Mouse (Mus musculus) intestine, postnatal 0 days (tissue): ENCODE data around the gene Cacna1c. TPM values are rescaled to one million over a fixed set of nuclear protein-coding genes. Genes with fewer than 3 reads are reported as not detected.

ENCODE experiments used
- ATAC-seq: fragments of 200-750 bp; cut with Nextera tagmentation; 2 replicates; pipeline ENCODE4 v1.8.0; 2017; ENCODE audit warnings: mild to moderate bottlenecking, moderate TSS enrichment, moderate library complexity
- H3K27ac ChIP-seq: fragments of 300-500 bp; sonication (generic); 2 replicates; pipeline ENCODE4 v1.5.1; 2014; ENCODE audit warnings: mild to moderate bottlenecking, low read depth, low read length, moderate library complexity
- H3K27me3 ChIP-seq: fragments of 300-500 bp; sonication (generic); replicated peaks from 2 replicates; pipeline ENCODE4 v1.6.1; 2014; ENCODE audit warnings: low read length, mixed read lengths; ENCODE audit not compliant: control insufficient read depth, insufficient read depth
- H3K36me3 ChIP-seq: fragments of 300-500 bp; sonication (generic); 2 replicates; pipeline ENCODE4 v1.6.1; 2014; ENCODE audit warnings: mild to moderate bottlenecking, moderate library complexity; ENCODE audit not compliant: control insufficient read depth, insufficient read depth
- H3K4me1 ChIP-seq: fragments of 300-500 bp; sonication (generic); replicated peaks from 2 replicates; pipeline ENCODE4 v1.6.1; 2014; ENCODE audit warnings: antibody characterized with exemption, low read length, mixed read lengths; ENCODE audit not compliant: control insufficient read depth, insufficient read depth
- H3K4me2 ChIP-seq: fragments of 300-500 bp; sonication (generic); replicated peaks from 2 replicates; pipeline ENCODE4 v1.6.1; 2014; ENCODE audit warnings: low read depth, mild to moderate bottlenecking, moderate library complexity
- H3K4me3 ChIP-seq: fragments of 300-500 bp; sonication (generic); 2 replicates; pipeline ENCODE4 v1.5.1; 2014; ENCODE audit warnings: low read depth, low read length
- H3K9ac ChIP-seq: fragments of 300-500 bp; sonication (generic); 2 replicates; pipeline ENCODE4 v1.6.1; 2014; ENCODE audit warnings: mild to moderate bottlenecking, low read depth, low read length
- H3K9me3 ChIP-seq: fragments of 300-500 bp; sonication (generic); 2 replicates; pipeline ENCODE4 v1.6.1; 2016; ENCODE audit warnings: mixed run types; ENCODE audit not compliant: control insufficient read depth
- CTCF ChIP-seq: sonication (generic); IDR thresholded peaks from 2 replicates; pipeline ENCODE4 v1.5.1; 2016; ENCODE audit warnings: low read depth, mild to moderate bottlenecking, control low read depth, antibody characterized with exemption, moderate library complexity
- WGBS: fragments of 180-500 bp; shearing (Covaris S2); extraction: QIAGEN DNeasy Blood & Tissue Kit; methylation state at CpG from one replicate; pipeline ENCODE4 v1.1.7; 2014; 5-methylcytosine and 5-hydroxymethylcytosine counted together
- polyA plus RNA-seq: library from polyadenylated mRNA; unstranded; fragments of >200 nt; fragmentation: Nextera tagmentation; extraction: Ambion mirVana; gene quantifications from 2 replicates; pipeline ENCODE4 v1.2.1, GENCODE M21; 2015

Cacna1c gene
- polyA plus RNA-seq, 1 experiment from 2014 or later = 1.2 TPM

DNA sequence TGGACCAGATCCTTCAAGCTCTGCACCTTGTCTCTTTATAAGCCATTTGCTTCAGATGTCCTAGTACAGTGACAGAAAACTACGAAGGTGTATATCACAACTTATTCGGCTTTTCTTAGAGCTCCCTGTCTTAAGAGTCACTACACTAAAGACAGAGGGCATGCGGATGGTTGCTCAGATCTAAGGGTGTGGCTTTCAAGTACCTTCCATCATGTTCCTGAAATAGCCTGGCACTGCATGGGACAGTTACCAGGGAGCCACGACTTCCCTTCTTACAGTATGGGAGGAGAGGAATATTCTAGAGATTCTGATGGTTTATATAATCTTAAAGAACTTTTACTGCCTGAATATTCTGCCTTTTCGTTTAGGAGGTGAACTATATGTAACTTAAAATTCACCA is 289.3 kb downstream of the Cacna1c start:
- H3K27ac ChIP-seq = no peak overlapping the region
- no peaks in the 10 kb centered on the region for H3K9me3 ChIP-seq
- no peaks in the 10 kb centered on the region for H3K36me3 ChIP-seq
- WGBS = 88% methylated on average over 5 of the region's 5 CpGs
- TF ChIP-seq CTCF = no peak
- H3K9ac ChIP-seq = no peak overlapping the region
- no peak overlapping the region for H3K4me3 ChIP-seq
- no peaks in the 10 kb centered on the region for H3K27me3 ChIP-seq
- no peaks in the 10 kb centered on the region for H3K4me1 ChIP-seq
- no peak for ATAC-seq
- no peak overlapping the region for H3K4me2 ChIP-seq

DNA sequence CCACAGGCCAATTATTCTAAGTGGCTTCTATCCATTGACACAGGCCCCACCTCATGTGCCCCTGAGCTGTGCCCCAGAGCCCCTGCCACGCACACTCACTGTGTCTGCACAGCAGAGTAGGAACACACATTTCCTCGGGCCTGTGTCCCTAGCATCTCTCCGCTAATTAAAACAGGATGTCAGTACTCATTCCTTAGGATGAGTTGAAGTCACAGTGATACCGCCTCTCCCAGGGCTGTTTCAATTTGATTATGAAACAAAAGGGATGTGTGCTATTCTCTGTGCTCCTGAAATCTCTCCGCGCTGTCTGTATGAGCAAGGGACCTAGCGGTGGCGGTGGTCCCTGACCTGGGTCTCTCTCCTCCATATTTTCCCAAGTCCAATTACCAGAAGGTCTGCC is 296.5 kb downstream of the Cacna1c start:
- TF ChIP-seq CTCF = no peak
- Histone ChIP-seq H3K27me3 (no peaks in the 10 kb centered on the region), H3K9ac (no peak overlapping the region), H3K4me1 (no peaks in the 10 kb centered on the region), H3K4me3 (no peak overlapping the region), H3K36me3 (no peaks in the 10 kb centered on the region), H3K9me3 (no peaks in the 10 kb centered on the region), H3K4me2 (no peak overlapping the region), H3K27ac (no peak overlapping the region)
- ATAC-seq = no peak
- WGBS = 80% methylated on average over 8 of the region's 8 CpGs

GRCm38 (mm10) chr6:118897101-118897500 is 299.1 kb downstream of the Cacna1c start:
- Histone ChIP-seq H3K36me3 (no peaks in the 10 kb centered on the region), H3K4me3 (no peak overlapping the region), H3K9me3 (no peaks in the 10 kb centered on the region), H3K4me1 (no peaks in the 10 kb centered on the region), H3K27me3 (no peaks in the 10 kb centered on the region), H3K9ac (no peak overlapping the region), H3K27ac (no peak overlapping the region), H3K4me2 (no peak overlapping the region)
- TF ChIP-seq CTCF = no peak
- WGBS = 59% methylated on average over 5 of the region's 5 CpGs
- no peak for ATAC-seq

GRCm38 (mm10) chr6:118894043-118894442 is 302.2 kb downstream of the Cacna1c start:
- Histone ChIP-seq H3K27me3 (no peaks in the 10 kb centered on the region), H3K9ac (no peak overlapping the region), H3K4me2 (no peak overlapping the region), H3K9me3 (no peaks in the 10 kb centered on the region), H3K27ac (no peak overlapping the region), H3K36me3 (no peaks in the 10 kb centered on the region), H3K4me3 (no peak overlapping the region), H3K4me1 (no peaks in the 10 kb centered on the region)
- no peak for TF ChIP-seq CTCF
- no peak for ATAC-seq
- WGBS = 85% methylated on average over 6 of the region's 6 CpGs

DNA sequence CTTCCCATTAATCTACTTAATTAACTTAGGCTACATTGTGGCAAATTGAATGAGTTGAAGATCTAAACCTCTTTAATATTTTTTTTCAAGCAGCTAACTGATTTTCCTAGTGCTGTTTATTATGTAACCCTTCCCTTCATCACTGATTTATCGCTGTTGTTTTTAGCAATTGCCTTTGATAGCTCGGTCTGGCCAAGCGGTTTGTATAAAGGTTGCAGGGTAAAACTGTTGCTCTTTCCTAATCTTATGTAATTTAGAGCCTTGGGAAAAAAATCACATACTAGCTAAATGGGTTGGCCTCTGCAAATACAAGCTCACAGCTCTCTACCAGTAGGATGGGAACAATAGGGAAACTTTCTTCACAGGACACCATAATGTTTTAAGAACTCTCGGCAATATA is 306.8 kb downstream of the Cacna1c start:
- H3K4me2 ChIP-seq = no peak overlapping the region
- no peak for ATAC-seq
- 72% methylated on average over 4 of the region's 4 CpGs for WGBS
- no peaks in the 10 kb centered on the region for H3K4me1 ChIP-seq
- 0 out of 2 replicates have a peak, but pooled peaks cover 3% of the 10 kb centered on the region for H3K27me3 ChIP-seq
- H3K9me3 ChIP-seq = no peaks in the 10 kb centered on the region
- H3K27ac ChIP-seq = no peak overlapping the region
- no peak for TF ChIP-seq CTCF
- no peak overlapping the region for H3K4me3 ChIP-seq
- no peak overlapping the region for H3K9ac ChIP-seq
- H3K36me3 ChIP-seq = no peaks in the 10 kb centered on the region

GRCm38 (mm10) chr6:118887032-118887431 is 309.2 kb downstream of the Cacna1c start:
- H3K36me3 ChIP-seq = no peaks in the 10 kb centered on the region
- WGBS = 79% methylated on average over 8 of the region's 8 CpGs

DNA sequence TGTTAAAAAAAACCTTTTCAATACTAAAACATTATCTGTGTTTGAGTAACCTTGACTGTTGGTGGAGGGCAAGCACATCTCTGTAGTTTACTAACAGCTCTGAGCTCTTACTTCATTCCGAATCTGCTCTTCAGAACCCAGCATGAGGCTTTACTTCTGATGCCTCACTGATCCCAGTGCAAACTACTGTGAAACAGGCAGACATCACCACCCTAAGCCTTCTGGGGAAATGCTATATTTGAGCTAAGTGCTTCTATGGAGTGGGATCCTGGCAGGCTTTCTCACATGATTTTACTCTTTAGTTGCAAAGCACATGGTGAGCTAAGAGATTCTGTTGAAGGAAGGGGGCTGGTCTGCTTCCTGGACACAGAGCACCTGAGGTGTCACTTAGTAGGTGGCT is 311.3 kb downstream of the Cacna1c start:
- 71% methylated on average over 1 of the region's 1 CpGs for WGBS
- 0 out of 2 replicates have a peak, but pooled peaks cover 3% of the 10 kb centered on the region for H3K27me3 ChIP-seq
- no peak for TF ChIP-seq CTCF

More at GRCm38 (mm10) chr6:118887032-118887431, 309.2 kb downstream of the Cacna1c start:
- Histone ChIP-seq H3K4me2 (no peak overlapping the region), H3K4me3 (no peak overlapping the region), H3K9ac (no peak overlapping the region), H3K27ac (no peak overlapping the region), H3K27me3 (0 out of 2 replicates have a peak, but pooled peaks cover 3% of the 10 kb centered on the region), H3K9me3 (no peaks in the 10 kb centered on the region), H3K4me1 (no peaks in the 10 kb centered on the region)
- TF ChIP-seq CTCF = no peak
- ATAC-seq = no peak

More for the DNA sequence above, 311.3 kb downstream of the Cacna1c start:
- no peaks in the 10 kb centered on the region for H3K36me3 ChIP-seq
- H3K4me3 ChIP-seq = no peak overlapping the region
- H3K9ac ChIP-seq = no peak overlapping the region
- H3K4me1 ChIP-seq = no peaks in the 10 kb centered on the region
- H3K4me2 ChIP-seq = no peak overlapping the region
- no peak overlapping the region for H3K27ac ChIP-seq
- no peaks in the 10 kb centered on the region for H3K9me3 ChIP-seq
- no peak for ATAC-seq
